Mouse (Mus musculus): ENCODE measurements around the gene Card6. TPM values are rescaled to one million over a fixed set of nuclear protein-coding genes. Genes with fewer than 3 reads are reported as not detected.

Card6 gene
- 1.9 and 2.6 TPM in 2 replicates for polyA plus RNA-seq (2012; rRNA removed)

- H3K27ac ChIP-seq (ENCODE audit: insufficient read depth, low read depth, low read length) = peak within 1 kb of the TSS; percentile 69
- H3K27me3 ChIP-seq (replicated peaks; ENCODE audit: control insufficient read depth, insufficient read depth, low read length) = no peaks in the 10 kb centered on the region
- peak within 1 kb of the TSS; percentile 60 for H3K4me3 ChIP-seq (ENCODE audit: insufficient read depth, low read depth, low read length)
- DNase-seq = peak; percentile 54
- no peaks in the 10 kb centered on the region for H3K4me1 ChIP-seq (ENCODE audit: control insufficient read depth, insufficient read depth, low read length)
- 45% methylated on average over 21 of the region's 21 CpGs for WGBS
- H3K36me3 ChIP-seq (ENCODE audit: control insufficient read depth, insufficient read depth, low read length) = no peaks in the 10 kb centered on the region
- TF ChIP-seq POLR2A (IDR thresholded peaks at IDR 0.05; ENCODE audit: low read depth, low read length) (no peak), CTCF (conservative IDR thresholded peaks at IDR 0.05; ENCODE audit: insufficient read depth, insufficient read length, low read depth, low read length) (no peak)
Measured at GRCm38 (mm10) chr15:5107686-5108654, at the start of gene Card6. Gene Card6 (minus strand): TSS chr15:5108539.

GRCm38 (mm10) chr15:5157386-5157785, 49.0 kb upstream of the Card6 start:
- no peaks in the 10 kb centered on the region for H3K36me3 ChIP-seq (ENCODE audit: control insufficient read depth, insufficient read depth, low read length)
- 0 out of 2 replicates have a peak, but pooled peaks cover 7% of the 10 kb centered on the region for H3K4me1 ChIP-seq (ENCODE audit: control insufficient read depth, insufficient read depth, low read length)
- DNase-seq = no peak
- H3K27me3 ChIP-seq (replicated peaks; ENCODE audit: control insufficient read depth, insufficient read depth, low read length) = no peaks in the 10 kb centered on the region
- no peak for TF ChIP-seq POLR2A (IDR thresholded peaks at IDR 0.05; ENCODE audit: low read depth, low read length)
- TF ChIP-seq CTCF (conservative IDR thresholded peaks at IDR 0.05; ENCODE audit: insufficient read depth, insufficient read length, low read depth, low read length) = no peak
- H3K27ac ChIP-seq (ENCODE audit: insufficient read depth, low read depth, low read length) = no peak overlapping the region
- H3K4me3 ChIP-seq (ENCODE audit: insufficient read depth, low read depth, low read length) = no peak overlapping the region
- WGBS = 46% methylated on average over 1 of the region's 1 CpGs

GRCm38 (mm10) chr15:5156355-5156754, 48.0 kb upstream of the Card6 start:
- 66% methylated on average over 4 of the region's 4 CpGs for WGBS
- TF ChIP-seq CTCF (conservative IDR thresholded peaks at IDR 0.05; ENCODE audit: insufficient read depth, insufficient read length, low read depth, low read length) = no peak
- TF ChIP-seq POLR2A (IDR thresholded peaks at IDR 0.05; ENCODE audit: low read depth, low read length) = no peak
- no peaks in the 10 kb centered on the region for H3K36me3 ChIP-seq (ENCODE audit: control insufficient read depth, insufficient read depth, low read length)
- no peak overlapping the region for H3K27ac ChIP-seq (ENCODE audit: insufficient read depth, low read depth, low read length)
- 0 out of 2 replicates have a peak, but pooled peaks cover 7% of the 10 kb centered on the region for H3K4me1 ChIP-seq (ENCODE audit: control insufficient read depth, insufficient read depth, low read length)
- no peak overlapping the region for H3K4me3 ChIP-seq (ENCODE audit: insufficient read depth, low read depth, low read length)
- H3K27me3 ChIP-seq (replicated peaks; ENCODE audit: control insufficient read depth, insufficient read depth, low read length) = no peaks in the 10 kb centered on the region
- no peak for DNase-seq

- Histone ChIP-seq H3K27me3 (replicated peaks; ENCODE audit: control insufficient read depth, insufficient read depth, low read length) (no peaks in the 10 kb centered on the region), H3K27ac (ENCODE audit: insufficient read depth, low read depth, low read length) (no peak overlapping the region), H3K4me1 (ENCODE audit: control insufficient read depth, insufficient read depth, low read length) (0 out of 2 replicates have a peak, but pooled peaks cover 7% of the 10 kb centered on the region), H3K4me3 (ENCODE audit: insufficient read depth, low read depth, low read length) (no peak overlapping the region), H3K36me3 (ENCODE audit: control insufficient read depth, insufficient read depth, low read length) (no peaks in the 10 kb centered on the region)
- WGBS = 50% methylated on average over 5 of the region's 5 CpGs
- no peak for DNase-seq
- no peak for TF ChIP-seq CTCF (conservative IDR thresholded peaks at IDR 0.05; ENCODE audit: insufficient read depth, insufficient read length, low read depth, low read length)
- no peak for TF ChIP-seq POLR2A (IDR thresholded peaks at IDR 0.05; ENCODE audit: low read depth, low read length)
Measured at GRCm38 (mm10) chr15:5155093-5155492, 46.8 kb upstream of the Card6 start.

GRCm38 (mm10) chr15:5154621-5155020, 46.3 kb upstream of the Card6 start:
- Histone ChIP-seq H3K4me3 (ENCODE audit: insufficient read depth, low read depth, low read length) (no peak overlapping the region), H3K36me3 (ENCODE audit: control insufficient read depth, insufficient read depth, low read length) (no peaks in the 10 kb centered on the region), H3K27ac (ENCODE audit: insufficient read depth, low read depth, low read length) (no peak overlapping the region), H3K27me3 (replicated peaks; ENCODE audit: control insufficient read depth, insufficient read depth, low read length) (no peaks in the 10 kb centered on the region), H3K4me1 (ENCODE audit: control insufficient read depth, insufficient read depth, low read length) (0 out of 2 replicates have a peak, but pooled peaks cover 7% of the 10 kb centered on the region)
- WGBS = 36% methylated on average over 9 of the region's 9 CpGs
- TF ChIP-seq CTCF (conservative IDR thresholded peaks at IDR 0.05; ENCODE audit: insufficient read depth, insufficient read length, low read depth, low read length) (no peak), POLR2A (IDR thresholded peaks at IDR 0.05; ENCODE audit: low read depth, low read length) (no peak)
- peak; percentile 54 for DNase-seq

GRCm38 (mm10) chr15:5152171-5152570, 43.8 kb upstream of the Card6 start:
- DNase-seq = no peak
- WGBS = 89% methylated on average over 6 of the region's 6 CpGs
- Histone ChIP-seq H3K27me3 (replicated peaks; ENCODE audit: control insufficient read depth, insufficient read depth, low read length) (no peaks in the 10 kb centered on the region), H3K4me3 (ENCODE audit: insufficient read depth, low read depth, low read length) (no peak overlapping the region), H3K36me3 (ENCODE audit: control insufficient read depth, insufficient read depth, low read length) (no peaks in the 10 kb centered on the region), H3K27ac (ENCODE audit: insufficient read depth, low read depth, low read length) (no peak overlapping the region), H3K4me1 (ENCODE audit: control insufficient read depth, insufficient read depth, low read length) (0 out of 2 replicates have a peak, but pooled peaks cover 7% of the 10 kb centered on the region)
- TF ChIP-seq CTCF (conservative IDR thresholded peaks at IDR 0.05; ENCODE audit: insufficient read depth, insufficient read length, low read depth, low read length) (no peak), POLR2A (IDR thresholded peaks at IDR 0.05; ENCODE audit: low read depth, low read length) (no peak)

- 59% methylated on average over 4 of the region's 4 CpGs for WGBS
- Histone ChIP-seq H3K4me3 (ENCODE audit: insufficient read depth, low read depth, low read length) (no peak overlapping the region), H3K27ac (ENCODE audit: insufficient read depth, low read depth, low read length) (no peak overlapping the region), H3K36me3 (ENCODE audit: control insufficient read depth, insufficient read depth, low read length) (no peaks in the 10 kb centered on the region), H3K4me1 (ENCODE audit: control insufficient read depth, insufficient read depth, low read length) (peaks cover 4% of the 10 kb centered on the region; the same call in 1 of the 2 replicates), H3K27me3 (replicated peaks; ENCODE audit: control insufficient read depth, insufficient read depth, low read length) (no peaks in the 10 kb centered on the region)
- DNase-seq = peak; percentile 7
- no peak for TF ChIP-seq CTCF (conservative IDR thresholded peaks at IDR 0.05; ENCODE audit: insufficient read depth, insufficient read length, low read depth, low read length)
- TF ChIP-seq POLR2A (IDR thresholded peaks at IDR 0.05; ENCODE audit: low read depth, low read length) = no peak
Measured at GRCm38 (mm10) chr15:5149187-5149586, 40.8 kb upstream of the Card6 start.

Measured in kidney, adult 2 months (tissue).